ENCODE assay signal across 26 mouse cellular contexts in genomic region chr3:96017461-96017860, GRCm38 (mm10). TPM values are rescaled to one million over a fixed set of nuclear protein-coding genes. Genes with fewer than 3 reads are reported as not detected.
DNase-seq lines count a peak whose midpoint lies in the region; ATAC-seq and TF ChIP-seq lines count a peak whose summit lies in the region.
"Had no signal": no experiment of that assay in that cellular context is flagged by ENCODE, and none has a peak within 500 bp of the region (broad histone marks: within the 10 kb centered on the region; RNA-seq: fewer than 3 reads in every experiment).

No protein-coding gene starts in this region.

- H3K4me2 ChIP-seq in heart, embryonic 14.5 days (ENCODE audit: low read length) = no peak overlapping the region
- no peak overlapping the region for H3K4me2 ChIP-seq in heart, embryonic 12.5 days
- H3K4me2 ChIP-seq: hindbrain, embryonic 15.5 days; limb, embryonic 12.5 days; neural tube, embryonic 15.5 days had no signal

- 49% methylated on average over 5 of the region's 5 CpGs for WGBS in heart, embryonic 14.5 days
- 56% methylated on average over 5 of the region's 5 CpGs for WGBS in heart, embryonic 12.5 days
- 74% methylated on average over 5 of the region's 5 CpGs for whole genome bisulfite sequencing in thymus, adult 2 months

- no peak for TF ChIP-seq POLR2A in thymus, adult 2 months (IDR thresholded peaks at IDR 0.05; ENCODE audit: control insufficient read depth, extremely low read depth, insufficient read depth, low read length, poor library complexity)

- no peak overlapping the region for H3K9ac ChIP-seq in heart, embryonic 14.5 days (ENCODE audit: low read length)
- H3K9ac ChIP-seq in heart, embryonic 12.5 days = no peak overlapping the region
- H3K9ac ChIP-seq: hindbrain, embryonic 15.5 days; limb, embryonic 12.5 days; liver, embryonic 14.5 days; neural tube, embryonic 15.5 days had no signal

- no peaks in the 10 kb centered on the region for H3K27me3 ChIP-seq in heart, embryonic 14.5 days (ENCODE audit: control insufficient read depth, insufficient read depth, low read length)
- no peaks in the 10 kb centered on the region for H3K27me3 ChIP-seq in heart, embryonic 12.5 days (replicated peaks)
- H3K27me3 ChIP-seq in thymus, adult 2 months (ENCODE audit: control insufficient read depth, insufficient read depth, low read length) = no peaks in the 10 kb centered on the region
- H3K27me3 ChIP-seq in megakaryocyte, embryonic 14.5 days (replicated peaks) = no peaks in the 10 kb centered on the region
- H3K27me3 ChIP-seq: hindbrain, embryonic 15.5 days; limb, embryonic 12.5 days; neural tube, embryonic 15.5 days had no signal

- no peak overlapping the region for H3K4me3 ChIP-seq in heart, embryonic 14.5 days (ENCODE audit: control insufficient read depth in 1 of 2, insufficient read depth in 1 of 2, low read depth in 1 of 2, low read length in 2 of 2)
- H3K4me3 ChIP-seq in heart, embryonic 12.5 days = no peak overlapping the region
- H3K4me3 ChIP-seq in thymus, adult 2 months (ENCODE audit: control insufficient read depth, insufficient read depth, low read length) = no peak overlapping the region
- H3K4me3 ChIP-seq in megakaryocyte, embryonic 14.5 days (replicated peaks) = peak overlapping the region; percentile 33
- H3K4me3 ChIP-seq: erythroblast, embryonic 14.5 days; gastrocnemius, adult 2 months; hindbrain, embryonic 15.5 days; left cerebral cortex, adult 2 months; limb, embryonic 12.5 days; myocyte; neural tube, embryonic 15.5 days had no signal

- H3K4me1 ChIP-seq in heart, embryonic 14.5 days (ENCODE audit: control insufficient read depth in 2 of 2, insufficient read depth in 2 of 2, low read length in 2 of 2) = peaks cover 4 to 17% of the 10 kb centered on the region in 2 experiments
- H3K4me1 ChIP-seq in heart, embryonic 12.5 days (replicated peaks) = peaks cover 15% of the 10 kb centered on the region
- H3K4me1 ChIP-seq in thymus, adult 2 months (replicated peaks; ENCODE audit: control insufficient read depth, insufficient read depth, low read length) = peaks cover 9% of the 10 kb centered on the region
- peaks cover 67% of the 10 kb centered on the region for H3K4me1 ChIP-seq in megakaryocyte, embryonic 14.5 days
- H3K4me1 ChIP-seq: hindbrain, embryonic 15.5 days; limb, embryonic 12.5 days; neural tube, embryonic 15.5 days had no signal

- TF ChIP-seq CTCF in thymus, adult 2 months (IDR thresholded peaks at IDR 0.05; ENCODE audit: borderline replicate concordance, control insufficient read depth, extremely low read depth, insufficient read depth, low read length, poor library complexity) = no peak

- no peaks in the 10 kb centered on the region for H3K36me3 ChIP-seq in heart, embryonic 14.5 days (ENCODE audit: control insufficient read depth, insufficient read depth, low read length)
- H3K36me3 ChIP-seq in heart, embryonic 12.5 days = no peaks in the 10 kb centered on the region
- no peaks in the 10 kb centered on the region for H3K36me3 ChIP-seq in thymus, adult 2 months (ENCODE audit: control insufficient read depth, insufficient read depth, low read length)
- peaks cover 39% of the 10 kb centered on the region for H3K36me3 ChIP-seq in megakaryocyte, embryonic 14.5 days (replicated peaks; ENCODE audit: low read length)
- H3K36me3 ChIP-seq: hindbrain, embryonic 15.5 days; limb, embryonic 12.5 days had no signal

- no peaks in the 10 kb centered on the region for H3K9me3 ChIP-seq in heart, embryonic 14.5 days (ENCODE audit: control insufficient read depth, low read length)
- H3K9me3 ChIP-seq in heart, embryonic 12.5 days (replicated peaks) = no peaks in the 10 kb centered on the region
- H3K9me3 ChIP-seq in megakaryocyte, embryonic 14.5 days = no peaks in the 10 kb centered on the region
- H3K9me3 ChIP-seq: hindbrain, embryonic 15.5 days; limb, embryonic 12.5 days; neural tube, embryonic 15.5 days had no signal

- peak; percentile 59 for DNase-seq in thymus, postnatal 4 days
- DNase-seq in thymus, adult 2 months = no peak
- DNase-seq in NIH3T3 (ENCODE audit: low read depth) = peak; percentile 73
- DNase-seq in kidney, adult 8-10 months = no peak
- DNase-seq in adrenal gland, adult (ENCODE audit: inconsistent age in 2 of 2, low spot score in 1 of 2) = no peak
- DNase-seq: adrenal gland, adult 2 months; cerebellum, adult 11 months; cerebellum, postnatal 25 days; gastrocnemius, adult 2 months; heart, adult 11 months; kidney, adult 11 months; kidney, postnatal 10 days; lung, postnatal 10 days; midbrain, embryonic 14.5 days; right cerebral cortex, postnatal 4 days had no signal

- H3K27ac ChIP-seq in heart, embryonic 14.5 days (replicated peaks in 1 of 2; ENCODE audit: control insufficient read depth in 1 of 2, insufficient read depth in 1 of 2, low read depth in 2 of 2, low read length in 2 of 2) = peak overlapping the region; percentile 11 to 49; a peak in 3 of 4 replicates
- H3K27ac ChIP-seq in heart, embryonic 12.5 days (ENCODE audit: poor library complexity, severe bottlenecking) = no peak overlapping the region
- H3K27ac ChIP-seq in thymus, adult 2 months (ENCODE audit: control insufficient read depth, insufficient read depth, low read length) = no peak overlapping the region
- H3K27ac ChIP-seq: gastrocnemius, adult 2 months; hindbrain, embryonic 15.5 days; left cerebral cortex, adult 2 months; limb, embryonic 12.5 days; liver, embryonic 14.5 days; neural tube, embryonic 15.5 days had no signal

- ATAC-seq in heart, embryonic 14.5 days (ENCODE audit: insufficient number of reproducible peaks, insufficient read depth, low FRiP score, low read depth) = no peak
- no peak for ATAC-seq in heart, embryonic 12.5 days (ENCODE audit: insufficient number of reproducible peaks, low FRiP score)
- ATAC-seq: forebrain, embryonic 14.5 days had no signal

RNA-seq across cellular contexts. Expression of gene Plekho1, which starts 21.7 kb away (rescaled TPM):
- polyA plus RNA-seq in heart, embryonic 14.5 days (2014; fragmentation: Nextera tagmentation; extraction: Ambion mirVana) = 65.0 and 73.7 TPM in 2 replicates
- 76.1 and 80.8 TPM in 2 replicates for polyA plus RNA-seq in heart, embryonic 12.5 days (2016; fragmentation: Nextera tagmentation; extraction: Ambion mirVana)
- 65.8 and 73.9 TPM in 2 replicates for polyA plus RNA-seq in thymus, adult 2 months (2012; rRNA removed)
- 556 and 663 TPM in 2 replicates for polyA plus RNA-seq in megakaryocyte, embryonic 14.5 days (2012; ENCODE audit: insufficient read depth, low replicate concordance)

RNA-seq across cellular contexts. Expression of gene Vps45, which starts 40.8 kb away (rescaled TPM):
- polyA plus RNA-seq in heart, embryonic 14.5 days (2014; fragmentation: Nextera tagmentation; extraction: Ambion mirVana) = 22.8 and 24.4 TPM in 2 replicates
- polyA plus RNA-seq in heart, embryonic 12.5 days (2016; fragmentation: Nextera tagmentation; extraction: Ambion mirVana) = 30.0 and 32.8 TPM in 2 replicates
- polyA plus RNA-seq in thymus, adult 2 months (2012; rRNA removed) = 5.8 and 7.5 TPM in 2 replicates
- polyA plus RNA-seq in megakaryocyte, embryonic 14.5 days (2012; ENCODE audit: insufficient read depth, low replicate concordance) = 19.1 and 19.4 TPM in 2 replicates

Comparison
In these comparisons a context has a peak if more than half of its experiments do, and no peak if none do; other contexts are left out.
1. H3K27ac ChIP-seq: peak in heart, embryonic 14.5 days (2 of 2); none in heart, embryonic 12.5 days (single experiment) and thymus, adult 2 months (single experiment).
2. DNase-seq: peak in thymus, postnatal 4 days (single experiment) and NIH3T3 (single experiment); none in thymus, adult 2 months (single experiment), kidney, adult 8-10 months (0 of 2) and adrenal gland, adult (0 of 2).